Mouse (Mus musculus) heart, embryonic 13.5 days (tissue): Measurements from ENCODE around the gene Tnfrsf22. TPM values are rescaled to one million over a fixed set of nuclear protein-coding genes. Genes with fewer than 3 reads are reported as not detected.
"Not testable (repeated sequence)": the region's sequence is repeated elsewhere in the genome, so short reads cannot be mapped to it uniquely, and the experiment has no call there.

Experiments used
- ATAC-seq: fragments of 200-750 bp; cut with Nextera tagmentation; 2 replicates; pipeline ENCODE4 v1.8.0; 2017; ENCODE audit warnings: moderate TSS enrichment; ENCODE audit not compliant: insufficient number of reproducible peaks, low FRiP score, low TSS enrichment; ENCODE audit errors: extremely low read depth
- H3K27ac ChIP-seq: fragments of 300-500 bp; sonication (generic); replicated peaks from 2 replicates; pipeline ENCODE4 v1.5.1; 2015; ENCODE audit warnings: moderate library complexity, mild to moderate bottlenecking, inconsistent platforms
- H3K27me3 ChIP-seq: fragments of 300-500 bp; sonication (generic); replicated peaks from 2 replicates; pipeline ENCODE4 v1.6.1; 2015; ENCODE audit warnings: mild to moderate bottlenecking, inconsistent platforms
- H3K36me3 ChIP-seq: fragments of 300-500 bp; sonication (generic); 2 replicates; pipeline ENCODE4 v1.6.1; 2015; ENCODE audit warnings: mild to moderate bottlenecking, inconsistent platforms
- H3K4me1 ChIP-seq: fragments of 300-500 bp; sonication (generic); 2 replicates; pipeline ENCODE4 v1.6.1; 2015; ENCODE audit warnings: inconsistent platforms
- H3K4me2 ChIP-seq: fragments of 300-500 bp; sonication (generic); 2 replicates; pipeline ENCODE4 v1.6.1; 2015; ENCODE audit warnings: inconsistent platforms, mild to moderate bottlenecking, moderate library complexity
- H3K4me3 ChIP-seq: fragments of 300-500 bp; sonication (generic); 2 replicates; pipeline ENCODE4 v1.5.1; 2015; ENCODE audit warnings: moderate library complexity, mild to moderate bottlenecking, inconsistent platforms
- H3K9ac ChIP-seq: fragments of 300-500 bp; sonication (generic); 2 replicates; pipeline ENCODE4 v1.6.1; 2015; ENCODE audit warnings: inconsistent platforms, mild to moderate bottlenecking, moderate library complexity
- H3K9me3 ChIP-seq: fragments of 300-500 bp; sonication (generic); 2 replicates; pipeline ENCODE4 v1.6.1; 2016; ENCODE audit warnings: inconsistent platforms
- WGBS: fragments of 180-500 bp; shearing (Covaris S2); methylation state at CpG from one replicate; pipeline ENCODE4 v1.1.7; 2015; ENCODE audit warnings: mixed read lengths; 5-methylcytosine and 5-hydroxymethylcytosine counted together
- polyA plus RNA-seq: library from polyadenylated mRNA; unstranded; fragments of >200 nt; fragmentation: Nextera tagmentation; extraction: Ambion mirVana; gene quantifications from 2 replicates; pipeline ENCODE4 v1.2.1, GENCODE M21; 2015

Tnfrsf22 gene
- 3.8 and 5.3 TPM in 2 replicates for polyA plus RNA-seq

GRCm38 (mm10) chr7:143649034-143649768 is at the start of gene Tnfrsf22:
Tnfrsf22 (minus strand) TSS chr7:143649661.
- H3K9ac ChIP-seq: peak within 1 kb of the TSS; percentile 80
- 5% methylated on average over 39 of the region's 39 CpGs for WGBS
- peak within 1 kb of the TSS; percentile 69 for H3K4me3 ChIP-seq
- H3K4me2 ChIP-seq: peak within 1 kb of the TSS; percentile 97
- ATAC-seq: no peak
- peaks cover 8% of the 10 kb centered on the region for H3K9me3 ChIP-seq
- no peaks in the 10 kb centered on the region for H3K27me3 ChIP-seq
- no peaks in the 10 kb centered on the region for H3K36me3 ChIP-seq
- no peaks in the 10 kb centered on the region for H3K4me1 ChIP-seq
- no peak within 1 kb of the TSS for H3K27ac ChIP-seq

- 56% methylated on average over 2 of the region's 2 CpGs for WGBS
- Histone ChIP-seq H3K27me3 (no peaks in the 10 kb centered on the region), H3K27ac (no peak overlapping the region), H3K9ac (no peak overlapping the region), H3K36me3 (peaks cover 94% of the 10 kb centered on the region), H3K9me3 (no peaks in the 10 kb centered on the region), H3K4me3 (no peak overlapping the region), H3K4me1 (peaks cover 5% of the 10 kb centered on the region), H3K4me2 (no peak overlapping the region)
- ATAC-seq: no peak
These were observed 46.7 kb upstream of the Tnfrsf22 start for GRCm38 (mm10) chr7:143696140-143696539.

DNA sequence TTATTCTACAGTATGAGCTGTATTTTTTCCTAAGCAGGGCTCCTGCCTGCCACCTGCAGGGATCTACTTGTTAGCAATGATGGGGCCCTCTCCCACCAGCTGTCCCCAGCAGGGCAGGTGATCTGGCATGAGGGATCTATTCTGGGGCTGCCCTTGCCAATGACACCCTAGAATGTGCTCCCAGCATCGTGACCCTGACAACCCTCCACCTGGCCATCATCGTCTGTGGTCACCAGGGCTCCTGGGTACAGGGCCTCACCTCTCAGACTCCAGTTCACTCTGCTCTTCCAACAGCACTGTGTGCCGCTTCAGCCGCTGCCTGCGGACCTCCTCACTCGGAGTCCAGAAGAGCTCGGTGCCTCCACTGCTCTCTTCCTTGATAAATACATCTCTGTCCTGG is 45.1 kb upstream of the Tnfrsf22 start:
- WGBS: 89% methylated on average over 7 of the region's 7 CpGs

DNA sequence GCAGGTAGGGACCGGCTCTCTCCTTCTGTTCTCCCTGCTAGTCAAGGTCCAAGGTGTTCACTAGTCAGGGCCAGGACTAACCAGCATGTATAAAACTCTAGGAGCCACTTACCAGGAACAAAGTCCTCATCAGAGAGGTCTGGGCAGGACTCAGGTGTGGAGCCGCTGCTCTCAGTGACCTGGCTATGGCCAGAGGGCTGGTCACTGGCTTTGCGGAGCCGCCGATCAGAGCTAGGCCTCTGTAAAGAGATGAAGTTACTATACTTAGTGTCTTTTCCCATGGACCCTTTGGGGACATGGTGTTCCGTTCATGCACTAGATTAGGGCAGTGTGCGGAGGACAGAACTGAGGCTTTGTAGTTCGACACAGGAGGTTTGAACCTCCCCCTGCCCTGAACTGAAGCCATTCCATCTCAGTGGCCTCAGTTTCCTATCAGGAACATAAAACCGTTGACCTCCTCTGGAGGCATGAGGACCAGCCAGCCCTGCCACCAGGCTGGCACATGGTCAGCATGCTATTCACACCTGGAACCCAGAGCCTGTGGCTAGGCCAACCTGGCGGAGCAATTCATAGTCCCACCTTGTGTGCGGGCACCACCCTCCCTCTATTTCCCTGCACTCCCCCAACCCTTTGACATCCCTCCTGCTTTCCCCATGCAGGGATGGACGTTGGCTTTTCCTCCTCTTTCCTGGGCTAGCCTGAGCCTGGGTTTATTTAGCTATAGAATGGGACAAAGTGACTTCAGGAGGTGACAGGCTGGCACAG is 43.5 kb upstream of the Tnfrsf22 start:
- H3K9ac ChIP-seq: no peak overlapping the region
- ATAC-seq: no peak
- no peak overlapping the region for H3K4me2 ChIP-seq
- H3K27me3 ChIP-seq: no peaks in the 10 kb centered on the region
- H3K4me1 ChIP-seq: peaks cover 14% of the 10 kb centered on the region
- no peaks in the 10 kb centered on the region for H3K9me3 ChIP-seq
- H3K27ac ChIP-seq: no peak overlapping the region
- H3K36me3 ChIP-seq: peaks cover 99% of the 10 kb centered on the region
- no peak overlapping the region for H3K4me3 ChIP-seq
- WGBS: 83% methylated on average over 12 of the region's 12 CpGs

More for the DNA sequence above, 45.1 kb upstream of the Tnfrsf22 start:
- ATAC-seq: no peak
- Histone ChIP-seq H3K36me3 (peaks cover 99% of the 10 kb centered on the region), H3K4me2 (no peak overlapping the region), H3K27me3 (no peaks in the 10 kb centered on the region), H3K4me1 (peaks cover 14% of the 10 kb centered on the region), H3K9me3 (no peaks in the 10 kb centered on the region), H3K4me3 (no peak overlapping the region), H3K9ac (no peak overlapping the region), H3K27ac (no peak overlapping the region)

- peaks cover 14% of the 10 kb centered on the region for H3K4me1 ChIP-seq
- H3K9me3 ChIP-seq: no peaks in the 10 kb centered on the region
- 92% methylated on average over 4 of the region's 4 CpGs for WGBS
- no peak overlapping the region for H3K4me3 ChIP-seq
- ATAC-seq: no peak
- no peaks in the 10 kb centered on the region for H3K27me3 ChIP-seq
- H3K27ac ChIP-seq: no peak overlapping the region
- H3K4me2 ChIP-seq: no peak overlapping the region
- no peak overlapping the region for H3K9ac ChIP-seq
- H3K36me3 ChIP-seq: peaks cover 96% of the 10 kb centered on the region
These were observed 42.4 kb upstream of the Tnfrsf22 start for GRCm38 (mm10) chr7:143691909-143692308.

- Histone ChIP-seq H3K27ac (peak overlapping the region; percentile 26; the same call in 1 of the 2 replicates), H3K27me3 (no peaks in the 10 kb centered on the region), H3K4me1 (peaks cover 15% of the 10 kb centered on the region), H3K36me3 (peaks cover 89% of the 10 kb centered on the region), H3K9me3 (no peaks in the 10 kb centered on the region), H3K4me2 (no peak overlapping the region), H3K9ac (no peak overlapping the region), H3K4me3 (no peak overlapping the region)
- ATAC-seq: no peak
- WGBS: 82% methylated on average over 5 of the region's 5 CpGs
These were observed 41.7 kb upstream of the Tnfrsf22 start for GRCm38 (mm10) chr7:143691181-143691580.

DNA sequence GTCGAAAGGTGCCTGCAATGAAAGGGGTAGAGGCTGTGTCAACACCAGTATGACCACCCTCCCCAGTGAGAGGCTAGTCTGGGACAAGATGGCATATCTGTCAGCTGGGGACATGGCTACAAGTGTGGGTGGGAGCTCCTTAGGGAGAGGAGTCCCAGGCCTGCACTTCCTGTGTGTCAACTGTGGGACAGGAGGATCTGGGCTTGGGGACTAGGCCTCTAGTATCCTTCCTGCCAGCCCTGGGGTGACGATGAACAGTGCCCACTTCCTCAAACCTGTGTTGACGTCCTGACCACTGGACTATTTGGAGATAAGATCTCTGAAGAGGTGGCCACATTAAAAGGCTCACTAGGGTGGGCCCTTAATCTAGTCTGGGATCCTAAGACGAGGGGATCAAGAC is 40.5 kb upstream of the Tnfrsf22 start:
- peaks cover 77% of the 10 kb centered on the region for H3K36me3 ChIP-seq
- H3K9me3 ChIP-seq: no peaks in the 10 kb centered on the region
- H3K4me3 ChIP-seq: no peak overlapping the region
- H3K9ac ChIP-seq: no peak overlapping the region
- peaks cover 18% of the 10 kb centered on the region for H3K4me1 ChIP-seq
- no peaks in the 10 kb centered on the region for H3K27me3 ChIP-seq
- H3K4me2 ChIP-seq: no peak overlapping the region
- no peak overlapping the region for H3K27ac ChIP-seq
- WGBS: 60% methylated on average over 4 of the region's 4 CpGs
- no peak for ATAC-seq

GRCm38 (mm10) chr7:143689481-143689880 is 40.0 kb upstream of the Tnfrsf22 start:
- Histone ChIP-seq H3K9ac (no peak overlapping the region), H3K9me3 (no peaks in the 10 kb centered on the region), H3K27me3 (no peaks in the 10 kb centered on the region), H3K27ac (no peak overlapping the region), H3K4me2 (no peak overlapping the region), H3K36me3 (peaks cover 72% of the 10 kb centered on the region), H3K4me1 (peaks cover 18% of the 10 kb centered on the region), H3K4me3 (no peak overlapping the region)
- no peak for ATAC-seq
- WGBS: 75% methylated on average over 7 of the region's 7 CpGs

DNA sequence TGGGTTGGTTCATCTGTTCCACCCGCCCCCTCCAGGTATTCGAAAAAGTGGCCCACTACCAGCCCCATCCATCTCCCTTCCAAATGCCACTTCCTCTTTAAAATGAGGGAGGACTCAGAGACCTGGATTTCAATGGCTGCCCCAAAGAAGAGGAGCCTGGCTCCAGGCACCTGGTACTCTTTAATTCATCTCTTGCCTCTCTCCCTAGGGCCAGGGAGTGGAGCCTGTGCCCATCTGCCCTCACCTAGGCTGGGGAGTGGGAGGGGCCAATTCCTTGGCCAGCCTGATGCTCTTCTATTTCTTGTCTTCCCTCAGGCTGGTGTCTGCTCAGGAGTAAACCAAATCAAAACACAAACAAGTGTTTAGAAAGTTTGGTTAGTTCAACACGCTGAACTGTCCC is 37.2 kb upstream of the Tnfrsf22 start:
- peaks cover 18% of the 10 kb centered on the region for H3K4me1 ChIP-seq
- H3K27me3 ChIP-seq, H3K4me2 ChIP-seq, ATAC-seq, H3K4me3 ChIP-seq, H3K9ac ChIP-seq, H3K9me3 ChIP-seq, H3K27ac ChIP-seq: not testable (repeated sequence)
- 82% methylated on average over 3 of the region's 3 CpGs for WGBS
- peaks cover 44% of the 10 kb centered on the region for H3K36me3 ChIP-seq

DNA sequence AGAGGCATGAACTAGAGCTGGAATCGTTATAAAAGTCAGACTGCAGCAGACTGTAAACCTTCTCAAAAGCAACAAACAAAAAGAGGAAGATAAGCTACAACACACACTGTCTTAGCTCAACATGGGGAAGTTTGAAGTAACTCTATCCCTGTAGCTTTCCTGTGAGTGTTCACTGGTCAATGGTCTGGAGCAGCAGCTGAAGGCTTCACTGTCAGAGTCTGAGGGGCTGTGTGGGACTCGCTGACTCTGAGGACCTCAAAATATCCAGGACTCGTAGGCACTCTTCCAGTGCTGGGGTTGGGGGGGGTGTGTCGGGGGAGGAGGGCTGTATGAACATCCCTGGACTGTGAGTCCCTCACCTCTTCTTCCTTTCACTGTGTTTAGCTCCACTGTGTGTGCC is 36.7 kb upstream of the Tnfrsf22 start:
- WGBS: 50% methylated on average over 4 of the region's 4 CpGs

GRCm38 (mm10) chr7:143685359-143686067 is 36.1 kb upstream of the Tnfrsf22 start, which contains the start of gene Tnfrsf23:
Tnfrsf23 (minus strand) TSS chr7:143685872.
- peaks cover 32% of the 10 kb centered on the region for H3K36me3 ChIP-seq
- ATAC-seq: peak; percentile 72; the same call in 1 of the 2 replicates
- peak within 1 kb of the TSS; percentile 54 for H3K27ac ChIP-seq
- H3K9me3 ChIP-seq: no peaks in the 10 kb centered on the region
- H3K4me3 ChIP-seq: peak within 1 kb of the TSS; percentile 61
- H3K4me2 ChIP-seq: peak within 1 kb of the TSS; percentile 96
- H3K27me3 ChIP-seq: no peaks in the 10 kb centered on the region
- 2% methylated on average over 35 of the region's 35 CpGs for WGBS
- H3K9ac ChIP-seq: peak within 1 kb of the TSS; percentile 75
- H3K4me1 ChIP-seq: peaks cover 6% of the 10 kb centered on the region

More for the DNA sequence above, 36.7 kb upstream of the Tnfrsf22 start:
- H3K9me3 ChIP-seq, H3K27me3 ChIP-seq, H3K4me3 ChIP-seq, H3K27ac ChIP-seq, H3K9ac ChIP-seq, ATAC-seq: not testable (repeated sequence)
- H3K4me1 ChIP-seq: peaks cover 13% of the 10 kb centered on the region
- peak overlapping the region; percentile 96; the same call in 1 of the 2 replicates for H3K4me2 ChIP-seq
- H3K36me3 ChIP-seq: peaks cover 39% of the 10 kb centered on the region
